Mouse (Mus musculus) MEL (cell line): Measurements from ENCODE around the gene Sec13. TPM values are rescaled to one million over a fixed set of nuclear protein-coding genes. Genes with fewer than 3 reads are reported as not detected.

Experiments used
- DNase-seq: peaks from one replicate; pipeline ENCODE4 v3.0.0; 2011; ENCODE audit warnings: low read depth, low spot score
- H3K27ac ChIP-seq: 2 replicates; pipeline ENCODE4 v1.5.1; 2012; ENCODE audit warnings: low read depth, mild to moderate bottlenecking, control low read depth, low read length, moderate library complexity; ENCODE audit not compliant: control insufficient read depth
- H3K27me3 ChIP-seq, 2 experiments: fragments of 150-350 bp in 1 of 2; sonication (generic) in 1 of 2; 2 replicates each; pipeline ENCODE4 v1.6.1; 2012; ENCODE audit warnings: low read length in 2 of 2, mild to moderate bottlenecking in 2 of 2, improper control_type of control experiment in 1 of 2, moderate library complexity in 1 of 2; ENCODE audit not compliant: insufficient read depth in 2 of 2, control insufficient read depth in 1 of 2
- H3K36me3 ChIP-seq, 2 experiments: 2 replicates each; pipeline ENCODE4 v1.6.1; 2012 to 2014; ENCODE audit warnings: low read length in 2 of 2, improper control_type of control experiment in 1 of 2, inconsistent platforms in 1 of 2, mild to moderate bottlenecking in 1 of 2; ENCODE audit not compliant: insufficient read depth in 2 of 2, control insufficient read depth in 1 of 2
- H3K4me1 ChIP-seq, 2 experiments: fragments of 150-350 bp in 1 of 2; sonication (generic) in 1 of 2; 2 replicates each; pipeline ENCODE4 v1.6.1; 2012; ENCODE audit warnings: low read length in 2 of 2, improper control_type of control experiment in 1 of 2, mild to moderate bottlenecking in 1 of 2; ENCODE audit not compliant: insufficient read depth in 2 of 2, control insufficient read depth in 1 of 2
- H3K4me3 ChIP-seq, 2 experiments: fragments of 150-350 bp in 1 of 2; sonication (generic) in 1 of 2; 2 replicates each; pipeline ENCODE4 v1.5.1; 2012; ENCODE audit warnings: low read depth in 2 of 2, low read length in 2 of 2, mild to moderate bottlenecking in 2 of 2, moderate library complexity in 2 of 2, control low read depth in 1 of 2, improper control_type of control experiment in 1 of 2; ENCODE audit not compliant: control insufficient read depth in 1 of 2, insufficient read depth in 1 of 2
- H3K79me2 ChIP-seq: 2 replicates; pipeline ENCODE4 v1.6.1; 2012; ENCODE audit warnings: mild to moderate bottlenecking, low read length, moderate library complexity; ENCODE audit not compliant: control insufficient read depth, poor library complexity, insufficient read depth
- H3K9ac ChIP-seq: 2 replicates; pipeline ENCODE4 v1.6.1; 2012; ENCODE audit warnings: low read depth, mild to moderate bottlenecking, control low read depth, low read length, moderate library complexity; ENCODE audit not compliant: control insufficient read depth, poor library complexity, severe bottlenecking
- H3K9me3 ChIP-seq: fragments of 150-350 bp; sonication (generic); replicated peaks from 2 replicates; pipeline ENCODE4 v1.6.1; 2012; ENCODE audit warnings: mild to moderate bottlenecking, low read length, improper control_type of control experiment, moderate library complexity; ENCODE audit not compliant: insufficient read depth
- BHLHE40 ChIP-seq: IDR thresholded peaks from 2 replicates; pipeline ENCODE4 v1.6.1; 2012; ENCODE audit warnings: low read depth, mild to moderate bottlenecking, inconsistent platforms, low read length, improper control_type of control experiment, borderline replicate concordance
- CHD1 ChIP-seq: IDR thresholded peaks from 2 replicates; pipeline ENCODE4 v1.6.1; 2012; ENCODE audit warnings: low read depth, mild to moderate bottlenecking, inconsistent platforms, low read length, improper control_type of control experiment
- CHD2 ChIP-seq: IDR thresholded peaks from 2 replicates; pipeline ENCODE4 v1.6.1; 2011; ENCODE audit warnings: low read length, improper control_type of control experiment
- ELF1 ChIP-seq: IDR thresholded peaks from 2 replicates; pipeline ENCODE4 v1.6.1; 2014; ENCODE audit warnings: low read depth, mild to moderate bottlenecking, inconsistent platforms, low read length, improper control_type of control experiment, moderate library complexity
- EP300 ChIP-seq, 2 experiments: IDR thresholded peaks; 2 replicates each; pipeline ENCODE4 v1.6.1; 2011; ENCODE audit warnings: improper control_type of control experiment in 2 of 2, low read length in 2 of 2, low read depth in 1 of 2, mild to moderate bottlenecking in 1 of 2
- GATA1 ChIP-seq: IDR thresholded peaks from 2 replicates; pipeline ENCODE4 v1.6.1; 2011; ENCODE audit warnings: low read depth, low read length, improper control_type of control experiment
- HCFC1 ChIP-seq: IDR thresholded peaks from 2 replicates; pipeline ENCODE4 v1.6.1; 2012; ENCODE audit warnings: low read depth, mild to moderate bottlenecking, inconsistent platforms, low read length, improper control_type of control experiment, moderate library complexity
- MAFK ChIP-seq: IDR thresholded peaks from 2 replicates; pipeline ENCODE4 v1.6.1; 2011; ENCODE audit warnings: low read depth, mild to moderate bottlenecking, low read length, improper control_type of control experiment, borderline replicate concordance
- MAX ChIP-seq: IDR thresholded peaks from 2 replicates; pipeline ENCODE4 v1.6.1; 2011; ENCODE audit warnings: low read length, improper control_type of control experiment
- MAZ ChIP-seq: IDR thresholded peaks from 2 replicates; pipeline ENCODE4 v1.6.1; 2012; ENCODE audit warnings: low read depth, mild to moderate bottlenecking, inconsistent platforms, low read length, improper control_type of control experiment
- MEF2A ChIP-seq: IDR thresholded peaks from 2 replicates; pipeline ENCODE4 v1.6.1; 2014; ENCODE audit warnings: low read depth, mild to moderate bottlenecking, inconsistent platforms, low read length, improper control_type of control experiment; ENCODE audit not compliant: poor library complexity, insufficient replicate concordance, severe bottlenecking; ENCODE audit errors: extremely low read depth
- MYB ChIP-seq: IDR thresholded peaks from 2 replicates; pipeline ENCODE4 v1.6.1; 2011; ENCODE audit warnings: mild to moderate bottlenecking, low read depth, low read length, improper control_type of control experiment
- MYC ChIP-seq: IDR thresholded peaks from 2 replicates; pipeline ENCODE4 v1.6.1; 2011; ENCODE audit warnings: low read depth, mild to moderate bottlenecking, low read length, improper control_type of control experiment, moderate library complexity
- POLR2AphosphoS5 ChIP-seq: IDR thresholded peaks from 2 replicates; pipeline ENCODE4 v1.6.1; 2012; ENCODE audit warnings: low read depth, borderline replicate concordance, mild to moderate bottlenecking, inconsistent platforms, low read length, moderate library complexity, mixed read lengths
- RCOR1 ChIP-seq: IDR thresholded peaks from 2 replicates; pipeline ENCODE4 v1.6.1; 2012; ENCODE audit warnings: low read depth, mild to moderate bottlenecking, inconsistent platforms, low read length, improper control_type of control experiment
- SMC3 ChIP-seq: IDR thresholded peaks from 2 replicates; pipeline ENCODE4 v1.6.1; 2011; ENCODE audit warnings: low read depth, low read length, improper control_type of control experiment
- UBTF ChIP-seq: IDR thresholded peaks from 2 replicates; pipeline ENCODE4 v1.6.1; 2012; ENCODE audit warnings: low read depth, mild to moderate bottlenecking, inconsistent platforms, low read length, improper control_type of control experiment, moderate library complexity, borderline replicate concordance; ENCODE audit not compliant: insufficient read depth
- USF2 ChIP-seq, 2 experiments: IDR thresholded peaks; 2 replicates each; pipeline ENCODE4 v1.6.1; 2011 to 2012; ENCODE audit warnings: improper control_type of control experiment in 2 of 2, low read length in 2 of 2, borderline replicate concordance in 1 of 2, inconsistent platforms in 1 of 2, low read depth in 1 of 2, mild to moderate bottlenecking in 1 of 2; ENCODE audit not compliant: insufficient read depth in 1 of 2
- ZKSCAN1 ChIP-seq: IDR thresholded peaks from 2 replicates; pipeline ENCODE4 v1.6.1; 2012; ENCODE audit warnings: low read depth, mild to moderate bottlenecking, inconsistent platforms, low read length, improper control_type of control experiment, moderate library complexity
- ZMIZ1 ChIP-seq: IDR thresholded peaks from 2 replicates; pipeline ENCODE4 v1.6.1; 2012; ENCODE audit warnings: low read depth, mild to moderate bottlenecking, inconsistent platforms, low read length, improper control_type of control experiment, moderate library complexity
- polyA plus RNA-seq, 2 experiments: library from polyadenylated mRNA; stranded (reverse) in 1 of 2; unstranded in 1 of 2; fragments of >175 nt in 1 of 2; fragments of >200 nt in 1 of 2; gene quantifications; 2 replicates each; pipeline versions ENCODE4 v1.2.1 to v1.2.4; 2012; ENCODE audit warnings: low replicate concordance in 2 of 2, low read depth in 1 of 2; ENCODE audit not compliant: insufficient read length in 2 of 2, insufficient read depth in 1 of 2, missing spikeins in 1 of 2
- total RNA-seq: library from RNA; depleted of rRNA; stranded (reverse); fragments of 300-350 nt; gene quantifications from 2 replicates; pipeline ENCODE4 v1.2.3, GENCODE M21; 2012

Sec13 gene
- total and polyA plus RNA-seq, 3 experiments, result 182 to 269 (median 209) TPM

DNA sequence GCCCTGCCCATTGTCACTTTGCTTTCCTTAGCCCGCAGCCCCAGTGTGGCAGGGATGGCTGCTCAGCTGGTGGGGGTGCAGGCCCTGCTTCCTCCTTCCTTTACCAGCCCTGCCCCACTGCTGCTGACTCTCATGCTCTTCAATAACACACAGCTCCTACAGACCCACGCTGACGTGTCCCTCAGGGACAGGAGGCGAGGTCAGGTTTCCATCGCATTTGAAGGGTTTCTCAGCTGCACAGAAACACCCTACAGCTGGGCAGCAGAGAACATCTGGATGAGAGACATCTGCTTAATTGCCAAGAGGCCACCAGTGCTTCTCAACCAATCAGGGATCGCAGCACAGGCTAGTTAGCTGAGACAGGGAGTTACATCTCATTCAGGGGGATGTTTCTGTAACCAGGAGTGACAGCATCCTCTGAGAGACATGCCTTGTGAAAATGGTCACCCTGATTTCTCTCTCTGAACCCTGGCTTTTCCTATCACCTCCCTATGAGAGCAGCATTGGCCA lies 47.0 kb upstream of the Sec13 start:
- no peaks in the 10 kb centered on the region for H3K36me3 ChIP-seq
- no peaks in the 10 kb centered on the region for H3K79me2 ChIP-seq
- H3K9ac ChIP-seq, result no peak overlapping the region
- no peak overlapping the region for H3K4me3 ChIP-seq
- H3K4me1 ChIP-seq, result no peaks in the 10 kb centered on the region
- H3K27ac ChIP-seq, result no peak overlapping the region
- H3K27me3 ChIP-seq, result no peaks in the 10 kb centered on the region
- no peaks in the 10 kb centered on the region for H3K9me3 ChIP-seq
- DNase-seq, result no peak
- no peak for TF ChIP-seq RCOR1
- no peak for TF ChIP-seq UBTF
- TF ChIP-seq GATA1, result no peak
- no peak for TF ChIP-seq POLR2AphosphoS5

- TF ChIP-seq ELF1, result no peak
- no peak for TF ChIP-seq CHD1
- no peak for TF ChIP-seq MEF2A
- no peak for TF ChIP-seq BHLHE40
- no peak for TF ChIP-seq ZMIZ1
- no peak for TF ChIP-seq MAZ
- TF ChIP-seq EP300 (IDR thresholded peaks at IDR 0.05; ENCODE audit: low read depth in 1 of 2, low read length in 2 of 2), result no peak
- TF ChIP-seq MAFK, result no peak
- no peak for TF ChIP-seq MYC
- no peak for TF ChIP-seq ZKSCAN1
- TF ChIP-seq GATA1, result no peak
- no peak for TF ChIP-seq SMC3
- TF ChIP-seq HCFC1, result no peak
- no peak for TF ChIP-seq MYB
- TF ChIP-seq CHD2, result no peak
- TF ChIP-seq USF2 (IDR thresholded peaks at IDR 0.05; ENCODE audit: borderline replicate concordance in 1 of 2, insufficient read depth in 1 of 2, low read depth in 1 of 2, low read length in 2 of 2), result no peak
- no peak for TF ChIP-seq MAX
Observed at GRCm38 (mm10) chr6:113785658-113786057, 45.1 kb upstream of the Sec13 start.

More at GRCm38 (mm10) chr6:113785658-113786057, 45.1 kb upstream of the Sec13 start:
- Histone ChIP-seq H3K36me3 (no peaks in the 10 kb centered on the region), H3K4me1 (no peaks in the 10 kb centered on the region), H3K4me3 (no peak overlapping the region), H3K27me3 (no peaks in the 10 kb centered on the region), H3K79me2 (no peaks in the 10 kb centered on the region), H3K9ac (no peak overlapping the region), H3K9me3 (no peaks in the 10 kb centered on the region), H3K27ac (no peak overlapping the region)
- DNase-seq, result no peak
